Mouse (Mus musculus) gastrocnemius, postnatal 36 days (tissue): ENCODE data around the gene Iqschfp. TPM values are rescaled to one million over a fixed set of nuclear protein-coding genes. Genes with fewer than 3 reads are reported as not detected.

ENCODE experiments used
- DNase-seq, 2 experiments: peaks; one replicate each; pipeline ENCODE4 v3.0.0; 2022
- intact Hi-C: fragments of 180-260 bp; cut with DNase I; formaldehyde crosslinking; loops from one replicate; pipeline ENCODE4 v1.15.1; 2025
- total RNA-seq, 2 experiments: library from RNA; stranded (reverse); gene quantifications; 2 replicates each; pipeline ENCODE4 v1.2.3; 2021

Gene Iqschfp
- total RNA-seq, 2 experiments from 2014 or later: not detected

DNA sequence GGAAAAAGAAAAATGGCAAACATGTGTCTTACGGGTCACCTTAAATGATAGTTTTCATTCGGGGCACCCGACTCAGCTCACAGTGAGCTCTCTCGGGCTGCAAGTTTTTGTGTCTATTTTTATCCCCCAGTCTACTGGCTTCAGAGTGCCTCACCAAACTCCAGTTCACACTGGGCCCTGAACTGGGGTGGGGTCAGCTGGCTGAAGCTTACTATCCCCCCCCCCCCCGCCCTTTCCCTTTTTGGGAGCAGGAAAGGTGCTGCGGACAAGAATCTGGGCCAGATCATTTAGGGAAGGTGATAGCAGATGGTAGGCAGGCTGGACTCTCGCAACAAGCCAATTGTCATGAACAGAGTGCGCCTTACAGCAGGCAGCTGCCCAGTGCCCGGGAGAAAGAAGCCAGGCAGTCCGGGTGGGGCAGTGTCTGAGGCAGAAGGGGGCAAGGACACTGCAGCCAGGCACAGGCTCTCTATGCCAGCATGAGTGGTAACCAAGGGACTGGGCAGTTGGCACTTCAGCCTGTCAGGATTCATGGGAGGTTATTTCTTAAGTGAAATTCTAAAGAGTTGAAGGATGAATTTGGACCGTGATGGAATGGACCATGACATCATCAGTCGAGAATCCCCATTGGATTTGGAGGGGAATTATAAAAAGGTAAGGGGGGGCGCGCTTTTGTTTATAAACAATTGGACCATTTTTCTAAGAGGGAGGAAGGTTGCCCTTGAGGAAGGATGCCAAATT lies 691.9 kb downstream of the Iqschfp start:
- intact Hi-C loops: no loop called here
- DNase-seq: peak; percentile 35 to 60

DNA sequence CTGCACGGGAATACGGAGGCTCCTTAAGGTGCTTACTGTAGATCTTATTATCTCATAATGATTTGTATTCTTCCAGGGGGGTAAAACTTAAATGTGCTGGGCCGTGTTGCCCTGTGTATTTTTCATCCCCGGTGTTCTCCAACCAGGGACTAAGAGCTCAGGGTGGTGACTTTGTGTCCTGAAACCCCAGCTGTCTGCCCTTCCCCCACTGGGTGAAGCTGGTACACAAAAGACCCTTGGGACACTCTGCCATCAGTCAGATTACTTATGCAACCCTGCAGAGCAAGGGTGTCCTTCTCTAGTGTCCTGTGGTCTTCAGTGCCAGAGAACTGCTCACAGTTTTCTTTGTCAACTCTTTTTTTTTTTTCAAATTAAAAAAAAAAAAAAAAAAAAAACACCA lies 693.2 kb downstream of the Iqschfp start:
- intact Hi-C loops: no loop called here

DNA sequence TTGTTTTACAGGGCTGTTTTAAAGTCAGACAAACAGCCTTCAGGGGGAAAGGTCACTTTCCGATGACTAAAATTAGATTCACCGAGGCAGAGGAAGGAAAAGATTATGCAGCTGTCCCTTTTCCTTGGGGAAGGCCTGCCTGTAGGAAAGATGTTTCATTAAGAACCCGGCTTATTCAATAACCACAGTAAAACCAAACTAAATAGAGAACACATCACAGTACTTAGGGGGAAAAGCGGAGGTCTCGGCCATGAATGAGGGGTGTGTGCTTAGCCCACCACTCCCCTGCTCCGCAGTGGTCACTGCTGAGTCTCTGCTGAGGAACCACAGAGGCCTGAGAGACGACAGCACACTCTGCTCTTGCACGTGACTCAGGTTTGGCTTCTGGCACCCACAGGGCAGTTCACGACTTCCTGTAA lies 694.6 kb downstream of the Iqschfp start:
- no peak for DNase-seq
- intact Hi-C loops: no loop called here

More for the DNA sequence above, 693.2 kb downstream of the Iqschfp start:
- DNase-seq: peak in 1 of 2 experiments; percentile 44

DNA sequence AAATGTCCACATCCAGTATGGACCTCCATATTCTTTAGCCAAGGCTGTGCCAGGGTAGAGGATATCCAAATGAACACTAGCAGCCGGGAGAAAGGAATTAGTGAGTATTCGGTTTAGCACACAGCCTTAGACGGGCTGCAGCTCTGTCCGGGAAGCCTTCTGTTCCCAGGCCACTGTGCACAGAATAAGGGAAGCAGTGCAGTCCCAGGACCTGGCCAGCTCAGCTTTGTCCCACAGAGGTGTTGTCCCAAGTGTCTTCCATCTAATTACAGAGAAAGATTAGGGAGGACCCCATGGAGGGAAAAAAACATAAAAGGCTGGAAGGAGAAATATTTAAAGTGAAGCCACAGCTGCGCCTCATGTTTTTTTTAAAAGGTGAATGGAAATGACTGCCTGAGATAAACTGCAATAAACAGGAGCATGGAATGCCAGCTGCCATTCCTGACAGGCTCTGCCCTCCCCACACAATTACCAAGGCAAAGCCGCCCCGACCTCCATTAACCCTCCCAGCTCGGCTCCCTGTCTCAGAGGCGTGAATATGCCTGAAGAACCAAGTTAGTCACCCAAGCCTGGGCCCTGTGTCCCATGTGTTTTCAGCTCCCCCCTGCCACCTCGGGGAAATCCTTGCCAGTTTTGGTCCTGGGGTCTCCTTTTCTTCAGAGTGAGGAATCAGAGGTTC lies 695.7 kb downstream of the Iqschfp start:
- intact Hi-C loops: no loop called here

DNA sequence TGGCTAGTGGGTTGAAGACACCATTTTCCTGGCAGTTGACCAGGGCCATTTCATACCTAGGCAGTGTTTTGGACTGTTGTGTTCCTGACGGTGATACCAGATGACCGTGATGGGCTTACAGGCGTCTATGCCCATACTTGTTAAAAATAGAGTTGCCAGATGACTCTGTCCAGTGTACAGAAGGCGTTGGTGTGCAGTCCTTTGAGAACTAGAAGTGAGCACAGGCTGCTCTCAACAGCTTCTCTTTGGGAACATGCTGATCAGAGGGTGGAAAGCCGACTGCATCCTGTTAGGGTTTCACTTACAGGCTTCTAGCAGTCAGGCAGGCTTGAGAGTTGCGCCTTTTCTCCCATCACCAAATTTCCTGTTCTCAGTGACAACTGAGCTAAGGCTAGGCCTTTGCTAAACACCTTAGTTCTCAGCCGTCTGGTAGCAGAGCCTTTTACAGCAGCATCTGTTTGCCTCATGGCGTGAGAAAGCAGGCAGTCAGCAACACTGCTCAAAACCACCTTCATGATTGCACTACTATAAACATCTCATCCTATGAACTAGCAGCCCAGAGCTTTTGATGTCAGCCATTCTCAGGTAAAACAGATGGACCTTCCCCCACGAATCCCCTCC lies 697.3 kb downstream of the Iqschfp start:
- peak in 1 of 2 experiments; percentile 25 for DNase-seq
- intact Hi-C loops: no loop called here

More for the DNA sequence above, 695.7 kb downstream of the Iqschfp start:
- DNase-seq: no peak

DNA sequence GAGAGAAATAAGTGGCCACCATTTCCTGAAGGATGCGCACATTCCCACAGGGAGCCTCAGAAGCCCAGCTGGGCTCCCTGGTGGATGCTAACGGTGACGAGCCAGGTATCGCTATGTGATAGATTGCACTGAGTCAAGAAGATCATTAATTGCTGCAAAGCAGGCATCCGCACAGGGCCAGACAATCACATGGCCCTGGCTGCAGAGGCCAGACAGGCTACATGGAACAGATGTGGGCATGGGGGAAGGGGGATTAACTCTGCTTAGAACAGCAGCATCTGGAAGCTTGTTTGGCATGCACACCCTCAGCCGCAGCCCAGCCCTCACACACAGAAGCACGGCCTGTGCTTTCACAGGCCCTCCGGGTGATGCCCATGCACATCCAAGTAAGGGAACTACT lies 698.4 kb downstream of the Iqschfp start:
- DNase-seq: no peak
- intact Hi-C loops: no loop called here

DNA sequence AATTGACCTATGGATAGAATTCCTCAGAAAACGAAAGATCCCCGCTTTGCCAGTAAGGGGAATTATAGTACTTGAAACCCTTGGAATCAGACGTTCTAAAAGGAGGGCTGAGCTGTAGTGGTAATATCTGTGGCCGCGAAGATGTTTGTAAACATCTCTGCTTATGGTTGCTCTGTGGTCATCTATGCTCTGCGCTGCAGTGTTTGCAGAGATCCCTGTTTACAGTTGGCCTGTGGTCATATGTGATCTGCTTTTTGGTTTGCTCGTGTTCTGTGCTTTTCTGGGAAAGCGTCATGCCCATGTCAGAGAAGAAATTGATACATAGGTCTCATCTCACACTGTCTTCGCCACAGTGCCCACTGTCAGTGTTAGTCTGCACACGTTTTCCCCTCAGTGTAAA lies 700.5 kb downstream of the Iqschfp start:
- DNase-seq: no peak
- intact Hi-C loops: no loop called here

DNA sequence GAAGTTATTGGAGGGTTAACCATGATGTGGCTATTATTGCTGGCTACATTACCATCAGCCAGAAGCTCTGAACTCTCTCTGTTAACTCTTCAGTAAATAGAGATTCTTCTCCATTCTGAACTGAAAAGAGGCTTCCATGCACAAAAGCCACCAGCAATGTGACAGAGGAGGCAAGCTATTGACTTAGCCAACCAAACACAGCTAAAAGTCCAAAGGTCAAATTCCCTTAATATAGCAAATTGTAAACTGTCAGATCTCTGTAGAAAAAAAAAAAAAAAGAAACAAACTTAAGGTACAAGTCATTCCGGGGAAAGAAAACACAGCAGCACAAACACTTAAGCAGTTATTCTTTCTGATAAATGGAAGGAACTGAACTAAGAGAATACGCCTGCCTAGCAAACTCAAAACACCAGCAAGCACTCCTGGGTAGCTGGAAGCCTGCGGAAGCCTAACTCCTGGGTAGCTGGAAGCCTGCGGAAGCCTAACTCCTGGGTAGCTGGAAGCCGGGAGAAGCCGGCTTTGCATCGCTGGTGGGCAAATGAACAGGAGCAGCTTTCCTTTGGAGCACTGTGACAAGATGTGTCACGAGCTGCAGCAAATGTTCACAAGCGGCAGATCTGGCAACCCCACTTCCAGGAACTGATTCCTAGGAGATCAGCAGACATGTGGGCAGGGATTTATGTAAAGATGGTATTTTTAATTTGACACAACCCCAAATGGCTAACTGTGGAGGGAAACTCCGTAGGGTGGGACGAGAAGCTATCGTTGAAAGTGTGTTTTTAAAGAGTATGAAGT lies 701.2 kb downstream of the Iqschfp start:
- DNase-seq: no peak
- intact Hi-C loops: no loop called here

DNA sequence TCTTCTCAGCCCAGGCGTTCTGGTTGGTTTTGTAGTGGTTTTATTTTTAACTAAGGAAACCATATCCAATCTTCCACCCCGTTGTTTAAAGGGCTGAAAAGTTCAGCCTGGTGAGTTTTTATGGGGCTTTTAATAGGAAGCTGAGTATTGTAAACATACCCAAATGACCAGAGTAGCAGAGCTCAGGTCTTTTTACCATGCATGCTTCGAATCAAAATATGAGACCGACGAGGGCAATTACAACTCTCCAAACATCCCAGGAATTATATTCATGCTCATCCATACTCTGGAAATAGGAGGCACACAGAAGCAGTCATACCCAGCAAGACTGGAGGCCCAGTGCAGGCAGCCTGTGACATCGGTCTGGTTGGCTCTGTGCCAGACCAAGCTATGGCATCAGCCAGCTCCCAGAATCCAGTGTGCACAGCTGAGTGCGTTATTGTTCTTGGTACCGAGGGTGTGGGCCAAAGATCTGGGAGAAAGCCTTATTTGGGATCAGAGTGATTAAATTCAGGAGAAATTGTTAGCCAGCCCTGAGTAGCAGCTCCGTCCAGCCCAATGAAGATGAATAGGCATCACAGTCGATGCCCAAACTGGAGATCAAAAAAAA lies 703.4 kb downstream of the Iqschfp start:
- DNase-seq: no peak
- intact Hi-C loops: no loop called here

DNA sequence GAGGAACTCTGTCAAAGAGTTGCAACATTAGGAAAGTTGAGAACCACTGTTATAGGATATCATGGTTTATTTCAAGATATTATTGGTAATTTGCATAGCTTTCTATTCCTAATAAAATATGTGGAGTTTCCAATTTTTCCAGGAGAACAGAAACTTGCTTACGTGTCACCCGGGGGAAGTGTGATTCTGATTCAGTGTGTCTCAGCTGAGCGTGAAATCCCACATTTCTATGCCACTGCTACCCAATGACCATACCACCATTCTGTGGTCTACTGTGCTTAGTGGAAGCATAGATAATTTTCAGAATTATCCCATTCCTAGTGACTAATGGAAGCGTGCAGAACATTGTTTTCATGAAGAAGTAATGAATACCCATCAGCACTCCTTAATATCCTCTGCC lies 704.9 kb downstream of the Iqschfp start:
- intact Hi-C loops: no loop called here
- DNase-seq: no peak

DNA sequence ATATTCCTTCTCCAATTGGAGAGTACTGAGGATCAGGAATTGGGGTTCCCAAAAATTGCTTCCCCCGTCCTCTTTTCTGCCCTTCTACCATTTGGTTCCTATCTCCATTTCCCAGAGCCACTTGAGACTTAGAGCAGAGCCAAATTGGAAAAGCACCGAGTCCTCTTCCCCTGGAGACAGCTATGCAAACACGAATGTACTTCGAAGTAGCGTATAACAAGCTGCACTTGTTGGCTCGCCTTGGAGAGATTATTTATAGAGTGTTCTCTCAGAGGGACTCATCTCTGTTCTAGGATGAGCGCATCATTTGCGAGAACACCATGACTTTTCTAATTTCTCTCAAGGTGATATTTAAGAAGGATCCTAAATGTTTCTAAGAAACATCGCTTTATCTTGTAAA lies 710.9 kb downstream of the Iqschfp start:
- intact Hi-C loops: no loop called here
- no peak for DNase-seq

DNA sequence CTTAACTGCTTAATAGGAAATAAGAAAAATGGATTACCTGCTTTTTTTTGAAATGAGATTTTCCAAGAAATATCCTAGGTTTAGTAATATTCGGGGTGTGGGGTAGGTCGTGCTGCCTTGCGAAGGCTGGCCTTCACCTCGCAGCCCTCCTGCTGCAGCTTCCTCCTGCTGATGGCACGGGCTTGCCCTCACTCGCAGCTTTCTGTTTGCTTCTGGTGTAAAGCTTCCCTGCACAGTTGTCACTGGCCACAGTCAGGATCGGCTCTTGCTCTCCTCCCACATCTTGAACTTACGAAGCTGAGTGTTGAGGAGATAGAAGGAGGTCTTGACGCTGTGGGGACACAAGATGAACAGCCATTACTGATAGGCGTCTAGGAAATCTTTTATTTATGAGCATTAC lies 712.4 kb downstream of the Iqschfp start:
- intact Hi-C loops: no loop called here

DNA sequence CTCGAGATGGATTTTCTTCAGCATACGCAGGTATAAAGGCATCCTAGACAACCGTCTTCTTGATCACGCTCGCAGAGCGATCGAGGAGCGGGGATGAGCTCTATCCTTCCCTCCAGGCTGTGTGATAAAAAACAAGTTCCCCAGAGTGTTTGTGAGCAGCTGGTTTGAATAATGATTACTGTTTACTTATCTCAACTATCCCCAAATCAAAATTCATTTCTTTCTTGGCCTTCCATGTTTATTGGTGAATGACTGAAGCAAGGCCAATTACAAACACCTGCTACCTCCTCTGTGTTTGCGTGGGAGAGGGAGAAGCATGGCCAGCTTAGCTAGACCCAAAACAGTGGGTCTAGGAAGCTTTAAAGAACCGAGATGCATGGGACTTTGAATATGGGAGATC lies 712.9 kb downstream of the Iqschfp start:
- intact Hi-C loops: no loop called here
- no peak for DNase-seq

More for the DNA sequence above, 712.4 kb downstream of the Iqschfp start:
- no peak for DNase-seq

DNA sequence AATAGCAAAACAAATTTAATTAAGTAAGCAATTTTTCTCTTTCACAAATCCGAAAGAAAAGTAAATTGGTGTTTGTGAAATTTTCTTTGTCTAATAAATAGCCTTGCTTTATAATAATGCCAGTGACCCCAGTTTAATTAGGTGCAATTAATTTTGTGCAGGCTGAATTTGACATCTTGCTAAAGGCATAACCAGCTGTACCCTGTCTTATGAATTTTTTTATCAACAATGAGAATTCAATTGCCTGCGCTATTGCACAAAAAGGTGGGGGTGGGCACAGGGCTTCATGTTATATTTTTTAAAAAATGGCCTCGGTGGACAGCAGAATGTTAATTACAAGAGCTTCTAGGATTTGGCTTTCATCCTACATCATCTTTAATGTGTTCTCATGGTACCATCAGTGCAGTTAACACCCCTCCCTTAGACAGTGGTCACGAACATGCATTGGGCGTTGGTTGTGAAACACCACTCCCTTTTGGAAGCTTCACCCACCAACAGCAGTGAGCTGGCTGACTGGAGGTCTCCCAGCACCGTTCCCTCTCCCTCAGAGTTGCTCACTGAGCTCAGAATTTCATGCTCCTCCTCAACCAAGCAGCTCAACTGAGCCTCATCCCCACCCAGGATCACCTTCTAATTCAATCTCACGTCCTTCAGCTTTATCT lies 714.0 kb downstream of the Iqschfp start:
- intact Hi-C loops: no loop called here
- DNase-seq: no peak

DNA sequence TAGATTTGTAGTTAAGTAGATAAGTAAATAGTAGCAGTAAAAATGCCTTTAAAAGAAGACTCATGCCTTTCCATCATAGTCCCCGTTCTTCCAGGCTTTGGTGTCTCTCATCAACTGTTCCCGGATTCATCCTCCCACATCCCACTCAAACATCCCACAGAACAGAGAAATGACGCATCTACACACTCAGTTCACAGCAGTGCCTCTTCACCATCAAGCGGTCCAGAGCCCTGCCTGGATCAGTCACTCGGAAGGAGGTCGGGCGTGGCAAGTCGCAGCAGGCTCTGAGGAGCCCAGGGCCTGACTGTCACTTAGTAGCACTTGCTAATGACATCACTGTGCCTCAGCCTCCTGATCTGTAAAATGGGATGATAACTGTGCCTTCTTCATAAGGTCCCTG lies 714.7 kb downstream of the Iqschfp start:
- no peak for DNase-seq
- intact Hi-C loops: no loop called here

DNA sequence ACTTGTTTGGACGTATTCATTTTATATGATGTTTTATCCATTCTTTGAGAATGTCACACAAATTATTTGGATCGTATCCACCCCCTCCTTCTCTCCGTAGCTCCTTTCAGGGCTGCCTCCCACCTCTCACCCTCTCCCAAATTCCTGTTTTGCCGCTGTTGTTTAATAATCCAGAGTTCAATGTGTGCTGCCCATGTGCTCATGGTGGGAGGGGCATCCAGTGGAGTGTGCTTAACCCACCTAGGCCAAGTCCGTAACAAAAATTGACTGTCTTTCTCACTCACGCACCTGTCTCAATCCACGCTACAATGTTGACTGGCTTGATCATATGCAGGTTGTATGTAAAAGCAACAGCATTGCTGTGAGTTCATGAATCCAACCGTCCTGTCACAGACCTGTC lies 715.3 kb downstream of the Iqschfp start:
- DNase-seq: no peak
- intact Hi-C loops: no loop called here

DNA sequence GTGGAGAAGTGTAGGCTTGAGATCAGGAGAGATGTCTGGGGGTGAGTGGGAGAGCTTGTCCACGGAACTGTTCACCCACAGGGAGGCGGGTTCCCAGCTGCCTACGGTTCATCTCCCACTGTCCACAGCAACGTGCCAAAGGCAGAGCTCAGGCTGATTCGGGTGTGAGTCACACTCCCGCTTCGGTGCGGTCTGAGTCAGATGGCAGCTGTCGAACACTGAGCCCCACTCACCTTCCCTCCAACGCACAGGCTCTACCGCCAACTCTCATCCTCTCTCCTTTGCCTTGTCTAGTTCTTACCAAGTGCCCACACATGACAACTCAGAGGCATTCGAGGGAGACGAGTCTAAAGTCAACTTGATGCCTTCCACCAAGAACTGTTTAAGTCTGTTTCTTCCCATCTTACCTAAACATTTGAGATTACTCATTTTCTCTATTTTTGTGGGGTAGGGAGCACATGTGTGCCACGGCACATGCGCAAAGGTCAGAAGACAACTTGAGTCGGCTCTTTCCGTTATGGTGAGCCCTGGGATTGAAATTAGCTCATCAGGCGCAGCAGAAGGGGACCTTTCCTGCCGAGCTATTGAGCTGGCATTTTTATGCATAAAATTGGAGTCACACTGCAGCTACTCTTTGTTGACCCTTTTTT lies 716.9 kb downstream of the Iqschfp start:
- DNase-seq: peak in 1 of 2 experiments; percentile 29
- intact Hi-C loops: no loop called here

DNA sequence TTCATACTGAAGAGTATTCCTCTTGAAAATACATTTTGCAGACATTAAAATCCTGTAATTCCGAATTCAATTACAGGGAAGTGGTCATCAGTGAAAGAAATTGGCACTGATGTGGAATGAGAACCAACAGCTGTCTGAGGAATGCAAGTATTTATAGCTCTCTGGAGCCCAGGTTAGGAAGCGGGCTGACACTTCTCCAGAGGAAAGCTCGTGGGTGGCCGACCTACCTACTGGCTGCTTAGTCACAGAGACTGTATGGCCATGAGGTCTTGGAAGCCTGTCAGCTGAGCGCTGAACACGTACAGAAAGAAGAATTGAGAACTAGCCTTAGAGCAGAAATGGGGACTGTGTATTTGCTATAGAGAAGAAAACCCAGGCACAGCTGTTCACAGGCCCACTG lies 718.0 kb downstream of the Iqschfp start:
- DNase-seq: no peak
- intact Hi-C loops: loop anchor here (10.0 kb wide), 1 partner anchor 105 kb away; no protein-coding TSS in a partner anchor

DNA sequence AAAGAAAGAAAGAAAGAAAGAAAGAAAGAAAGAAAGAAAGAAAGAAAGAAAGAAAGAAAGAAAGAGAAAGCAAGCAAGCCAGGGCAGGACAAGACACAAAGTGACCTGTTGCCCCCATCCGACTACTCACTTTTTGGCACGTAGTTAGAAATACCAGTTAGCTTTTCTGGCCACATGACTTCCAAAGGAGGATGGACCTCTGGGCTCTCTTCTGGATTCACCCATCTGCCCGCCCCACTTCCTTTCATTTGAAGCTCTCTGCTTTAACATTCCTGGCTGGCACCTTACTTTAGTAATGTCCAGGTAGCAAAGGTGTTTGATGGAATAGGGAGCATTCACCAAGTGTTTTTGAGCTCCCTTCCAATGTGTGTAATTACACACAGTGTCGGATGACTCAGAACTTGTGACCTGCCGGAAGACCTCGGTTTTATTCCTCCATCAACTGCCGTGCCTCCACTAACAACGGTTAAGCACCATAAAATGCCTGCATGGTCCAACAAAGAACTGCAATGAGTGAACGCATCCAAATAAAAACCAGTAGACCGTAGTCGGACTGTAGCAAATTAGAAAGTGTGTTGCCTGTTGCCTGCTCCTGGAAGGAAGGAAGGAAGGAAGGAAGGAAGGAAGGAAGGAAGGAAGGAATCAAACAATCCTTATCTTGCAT lies 718.7 kb downstream of the Iqschfp start:
- intact Hi-C loops: loop anchor here (10.0 kb wide), 1 partner anchor 104 kb away; no protein-coding TSS in a partner anchor
- DNase-seq: no peak
